ENCODE assay signal across 10 mouse cellular contexts in genomic region chr8:108736442-108736841, GRCm38 (mm10).
DNase-seq lines count a peak whose midpoint lies in the region; ATAC-seq lines count a peak whose summit lies in the region.
"Had no signal": no experiment of that assay in that cellular context is flagged by ENCODE, and none has a peak within 500 bp of the region (broad histone marks: within the 10 kb centered on the region; RNA-seq: fewer than 3 reads in every experiment).

No protein-coding gene starts in this region.

- H3K9ac ChIP-seq in kidney, embryonic 16.5 days (replicated peaks; ENCODE audit: low read length), result no peak overlapping the region
- H3K9ac ChIP-seq in intestine, embryonic 15.5 days, result no peak overlapping the region

- H3K27me3 ChIP-seq in kidney, embryonic 16.5 days (ENCODE audit: insufficient read depth, low read length), result no peaks in the 10 kb centered on the region
- no peaks in the 10 kb centered on the region for H3K27me3 ChIP-seq in intestine, embryonic 15.5 days (replicated peaks)

- DNase-seq in embryo, embryonic 11 days, result peak; percentile 37
- no peak for DNase-seq in embryo, embryonic 10 days (ENCODE audit: low spot score)
- no peak for DNase-seq in kidney, adult 8-10 months
- peak; percentile 48 for DNase-seq in lung, postnatal 36 days
- DNase-seq in layer of hippocampus, adult 9-10 months (ENCODE audit: low spot score), result no peak
- DNase-seq in urinary bladder, postnatal 10 days (ENCODE audit: low spot score), result no peak
- DNase-seq: B cell, adult 2 months had no signal

- no peak overlapping the region for H3K27ac ChIP-seq in kidney, embryonic 16.5 days (ENCODE audit: low read length)
- peak overlapping the region; percentile 55 for H3K27ac ChIP-seq in intestine, embryonic 15.5 days

- 0 out of 2 replicates have a peak overlapping the region, but pooled peaks have one; percentile 0 for H3K4me2 ChIP-seq in kidney, embryonic 16.5 days (replicated peaks; ENCODE audit: low read depth, low read length)
- H3K4me2 ChIP-seq in intestine, embryonic 15.5 days (replicated peaks), result peak overlapping the region; percentile 9

- H3K4me1 ChIP-seq in kidney, embryonic 16.5 days (ENCODE audit: insufficient read depth, low read length), result peaks cover 62% of the 10 kb centered on the region
- H3K4me1 ChIP-seq in intestine, embryonic 15.5 days (replicated peaks), result peaks cover 63% of the 10 kb centered on the region

- ATAC-seq in kidney, embryonic 16.5 days (ENCODE audit: low FRiP score, low TSS enrichment), result no peak; the same call in 1 of the 2 replicates
- ATAC-seq in intestine, embryonic 15.5 days, result peak; percentile 54; the same call in 1 of the 2 replicates

- H3K4me3 ChIP-seq in kidney, embryonic 16.5 days (ENCODE audit: low read length), result no peak overlapping the region
- no peak overlapping the region for H3K4me3 ChIP-seq in intestine, embryonic 15.5 days (replicated peaks)
- H3K4me3 ChIP-seq: megakaryocyte, embryonic 14.5 days had no signal

- H3K9me3 ChIP-seq in kidney, embryonic 16.5 days (ENCODE audit: low read length), result no peaks in the 10 kb centered on the region
- H3K9me3 ChIP-seq in intestine, embryonic 15.5 days, result no peaks in the 10 kb centered on the region
- H3K9me3 ChIP-seq: megakaryocyte, embryonic 14.5 days had no signal

- no peaks in the 10 kb centered on the region for H3K36me3 ChIP-seq in kidney, embryonic 16.5 days (ENCODE audit: insufficient read depth, low read length)
- H3K36me3 ChIP-seq in intestine, embryonic 15.5 days, result no peaks in the 10 kb centered on the region

- WGBS in kidney, embryonic 16.5 days, result 11% methylated on average over 9 of the region's 9 CpGs
- WGBS in intestine, embryonic 15.5 days, result 16% methylated on average over 9 of the region's 9 CpGs

Comparison
In these comparisons a context has a peak if more than half of its experiments do, and no peak if none do; other contexts are left out.
1. DNase-seq: peak in embryo, embryonic 11 days (single experiment) and lung, postnatal 36 days (single experiment); none in embryo, embryonic 10 days (single experiment), kidney, adult 8-10 months (0 of 2), layer of hippocampus, adult 9-10 months (single experiment) and urinary bladder, postnatal 10 days (single experiment).